Mouse (Mus musculus) cortical plate, adult 2 months (tissue): ENCODE results near the gene Rpl35a. TPM values are rescaled to one million over a fixed set of nuclear protein-coding genes. Genes with fewer than 3 reads are reported as not detected.

Source experiments
- H3K27ac ChIP-seq: fragments of 200-500 bp; 2 replicates; pipeline ENCODE4 v1.5.1; 2012; ENCODE audit warnings: low read length, control low read depth, inconsistent platforms; ENCODE audit not compliant: insufficient read depth
- H3K4me1 ChIP-seq: fragments of 200-500 bp; 2 replicates; pipeline ENCODE4 v1.6.1; 2011; ENCODE audit warnings: low read length; ENCODE audit not compliant: control insufficient read depth, insufficient read depth
- H3K4me3 ChIP-seq: fragments of 200-500 bp; 2 replicates; pipeline ENCODE4 v1.5.1; 2011; ENCODE audit warnings: mild to moderate bottlenecking, low read length, control low read depth; ENCODE audit not compliant: insufficient read depth
- CTCF ChIP-seq: fragments of 200-500 bp; IDR thresholded peaks from 2 replicates; pipeline ENCODE4 v1.5.1; 2011; ENCODE audit warnings: mild to moderate bottlenecking, control low read depth, low read length; ENCODE audit not compliant: insufficient read depth; ENCODE audit errors: extremely low read depth
- POLR2A ChIP-seq: fragments of 200-500 bp; IDR thresholded peaks from 2 replicates; pipeline ENCODE4 v1.6.1; 2011; ENCODE audit warnings: mild to moderate bottlenecking, low read length, control low read depth; ENCODE audit not compliant: insufficient read depth; ENCODE audit errors: extremely low read depth
- polyA plus RNA-seq: library from polyadenylated mRNA; depleted of rRNA; stranded (reverse); fragments of >200 nt; gene quantifications from 2 replicates; pipeline ENCODE4 v1.2.3, GENCODE M21; 2012; rRNA removed

The Rpl35a gene
- polyA plus RNA-seq, 1 experiment = 772 TPM

DNA sequence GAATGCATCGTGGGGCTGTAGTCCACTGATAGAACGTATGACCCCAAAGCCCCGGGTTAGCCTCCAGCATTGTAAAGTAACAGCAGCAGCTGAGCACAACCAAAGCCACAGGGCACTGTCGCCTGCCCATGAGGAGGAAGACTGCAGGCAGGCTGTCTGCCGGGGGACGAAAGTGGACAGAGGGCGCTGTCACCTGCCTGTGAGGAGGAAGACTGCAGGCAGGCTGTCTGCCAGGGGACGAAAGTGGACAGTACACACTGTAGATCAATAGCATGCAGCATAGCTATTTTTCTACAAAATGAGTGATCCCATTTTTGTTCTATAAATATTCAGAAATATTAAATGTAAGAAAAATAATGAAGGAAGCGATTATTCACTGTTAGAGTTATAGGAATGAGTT is 8.4 kb downstream of the Rpl35a start:
- peaks cover 6% of the 10 kb centered on the region; the same call in 1 of the 2 replicates for H3K4me1 ChIP-seq
- H3K27ac ChIP-seq = no peak overlapping the region
- H3K4me3 ChIP-seq = no peak overlapping the region
- no peak for TF ChIP-seq CTCF
- TF ChIP-seq POLR2A = no peak

GRCm38 (mm10) chr16:33070928-33071327 is 14.7 kb downstream of the Rpl35a start:
- no peaks in the 10 kb centered on the region for H3K4me1 ChIP-seq
- H3K4me3 ChIP-seq = no peak overlapping the region
- no peak overlapping the region for H3K27ac ChIP-seq
- TF ChIP-seq POLR2A (no peak), CTCF (no peak)

- no peak overlapping the region for H3K4me3 ChIP-seq
- TF ChIP-seq POLR2A = no peak
- TF ChIP-seq CTCF = no peak
- no peak overlapping the region for H3K27ac ChIP-seq
- no peaks in the 10 kb centered on the region for H3K4me1 ChIP-seq
These were observed 16.8 kb downstream of the Rpl35a start for GRCm38 (mm10) chr16:33072871-33073557.

DNA sequence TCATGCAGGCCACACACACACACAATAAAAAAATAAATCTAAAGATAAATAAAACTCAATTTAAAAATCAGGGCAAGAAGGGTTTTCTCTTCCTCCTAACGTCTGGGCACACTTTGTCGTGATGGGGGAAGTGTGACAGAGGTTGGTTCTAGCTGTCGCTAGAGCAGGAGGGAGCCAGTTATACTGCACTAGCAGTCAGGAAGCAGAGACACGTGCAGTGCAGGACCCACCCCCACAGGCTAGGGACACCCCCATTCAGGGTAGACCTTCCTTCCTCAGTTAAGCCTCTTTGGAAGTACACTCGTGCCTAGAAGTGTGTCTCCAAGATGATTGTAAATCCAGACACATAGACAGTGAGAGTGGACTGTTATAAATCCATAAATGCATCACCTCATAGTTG is 18.7 kb downstream of the Rpl35a start:
- peaks cover 2% of the 10 kb centered on the region; the same call in 1 of the 2 replicates for H3K4me1 ChIP-seq
- no peak for TF ChIP-seq POLR2A
- TF ChIP-seq CTCF = no peak
- no peak overlapping the region for H3K4me3 ChIP-seq
- no peak overlapping the region for H3K27ac ChIP-seq

DNA sequence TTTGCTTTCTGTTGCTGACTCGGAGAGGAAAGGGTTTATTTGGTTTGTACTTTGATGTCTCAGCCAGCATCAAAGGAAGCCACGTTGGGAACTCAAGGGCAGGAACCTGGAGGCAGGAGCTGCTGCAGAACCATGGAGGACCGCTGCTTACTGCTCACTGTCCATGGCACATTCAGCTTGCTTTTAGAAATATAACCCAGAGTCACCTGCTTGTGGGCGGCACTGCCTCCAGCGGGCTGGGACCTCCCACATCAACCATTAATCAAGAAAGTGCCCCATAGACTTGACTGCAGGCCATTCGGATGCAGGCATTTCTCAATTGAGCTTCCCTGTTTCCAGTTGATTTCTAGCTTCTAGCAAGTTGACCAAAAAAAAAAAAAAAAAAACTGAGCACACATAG is 19.8 kb downstream of the Rpl35a start:
- Histone ChIP-seq H3K4me1 (peaks cover 2% of the 10 kb centered on the region; the same call in 1 of the 2 replicates), H3K4me3 (no peak overlapping the region), H3K27ac (no peak overlapping the region)
- no peak for TF ChIP-seq CTCF
- no peak for TF ChIP-seq POLR2A

DNA sequence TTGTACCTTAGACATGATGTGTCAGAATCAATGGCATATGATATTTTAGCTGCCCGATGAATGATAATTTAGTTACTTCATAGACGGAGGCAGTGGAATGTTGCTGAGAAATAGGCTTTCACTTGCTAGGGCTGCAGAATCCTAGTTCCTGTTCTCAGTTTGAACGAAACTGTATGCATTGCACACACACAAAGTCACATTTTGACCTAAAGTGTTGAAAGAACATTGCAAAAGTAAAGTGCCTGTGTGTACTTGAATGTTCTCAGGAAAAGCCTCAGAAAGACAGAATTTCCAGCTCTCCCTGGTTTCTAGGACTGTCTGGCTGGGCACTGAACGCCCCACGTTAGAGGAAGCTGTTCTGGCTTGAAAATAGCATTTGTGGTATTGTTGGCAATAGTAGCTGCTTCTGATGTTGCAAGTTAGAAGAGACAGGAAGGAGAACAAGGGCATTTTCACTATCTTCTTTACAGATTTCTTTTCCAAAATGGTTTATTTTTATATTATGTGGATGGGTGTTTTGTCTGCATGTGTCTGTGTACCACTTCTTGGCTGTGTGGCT is 20.9 kb downstream of the Rpl35a start:
- Histone ChIP-seq H3K4me3 (no peak overlapping the region), H3K27ac (no peak overlapping the region), H3K4me1 (peaks cover 2% of the 10 kb centered on the region; the same call in 1 of the 2 replicates)
- TF ChIP-seq POLR2A (no peak), CTCF (no peak)

- peaks cover 2% of the 10 kb centered on the region; the same call in 1 of the 2 replicates for H3K4me1 ChIP-seq
- no peak overlapping the region for H3K4me3 ChIP-seq
- TF ChIP-seq CTCF (no peak), POLR2A (no peak)
These were observed 23.8 kb downstream of the Rpl35a start for GRCm38 (mm10) chr16:33080063-33080462.

DNA sequence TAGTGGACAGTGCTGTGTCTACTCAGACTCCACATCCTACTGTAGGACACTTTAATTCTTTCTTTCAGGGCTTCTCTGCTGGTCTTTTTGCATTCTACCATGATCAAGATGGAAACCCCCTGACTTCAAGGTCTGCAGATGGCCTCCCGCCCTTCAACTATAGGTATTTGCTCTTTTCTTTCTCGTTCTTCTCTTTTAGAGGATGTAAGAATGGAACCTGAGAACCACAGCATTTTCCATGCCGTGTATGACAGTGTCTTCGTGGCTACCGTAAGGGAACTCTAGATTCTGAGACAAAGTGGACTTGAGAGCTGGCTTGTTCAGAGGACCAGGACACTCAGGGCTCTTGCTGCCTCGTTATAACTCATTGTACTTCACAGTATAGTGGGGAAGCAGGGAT is 26.7 kb downstream of the Rpl35a start:
- TF ChIP-seq POLR2A = no peak
- no peak for TF ChIP-seq CTCF
- Histone ChIP-seq H3K27ac (no peak overlapping the region), H3K4me3 (no peak overlapping the region), H3K4me1 (peaks cover 2% of the 10 kb centered on the region; the same call in 1 of the 2 replicates)

More at GRCm38 (mm10) chr16:33080063-33080462, 23.8 kb downstream of the Rpl35a start:
- H3K27ac ChIP-seq = no peak overlapping the region

- TF ChIP-seq POLR2A = no peak
- TF ChIP-seq CTCF = no peak
- no peaks in the 10 kb centered on the region for H3K4me1 ChIP-seq
- H3K27ac ChIP-seq = no peak overlapping the region
- H3K4me3 ChIP-seq = no peak overlapping the region
These were observed 27.7 kb downstream of the Rpl35a start for GRCm38 (mm10) chr16:33083996-33084395.

DNA sequence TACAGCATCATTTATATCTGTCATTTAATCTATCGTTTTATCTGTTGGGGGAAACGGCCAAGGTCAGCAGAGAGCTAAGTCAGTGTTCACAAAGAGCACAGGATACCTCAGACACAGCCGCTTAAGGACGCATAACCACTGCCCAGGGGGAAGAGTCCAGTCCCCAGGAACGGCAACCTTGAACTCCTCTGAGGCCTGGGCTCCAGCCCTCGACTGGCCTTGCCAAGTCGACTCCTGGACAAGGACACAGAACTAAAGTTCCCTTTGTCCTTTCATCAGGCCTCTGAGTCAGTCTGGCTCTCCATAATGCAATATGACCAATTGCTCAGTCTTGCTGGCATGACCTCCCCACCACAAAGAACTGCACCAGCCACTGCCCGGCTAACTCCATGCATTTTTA is 29.4 kb downstream of the Rpl35a start:
- Histone ChIP-seq H3K27ac (no peak overlapping the region), H3K4me1 (no peaks in the 10 kb centered on the region), H3K4me3 (no peak overlapping the region)
- TF ChIP-seq POLR2A (no peak), CTCF (no peak)

Other genes with a start within 250 kb of the Rpl35a start
- gene Smbd1, start 246.0 kb upstream of the Rpl35a start, polyA plus RNA-seq = not detected in 2 replicates
- gene Fyttd1, start 179.0 kb upstream of the Rpl35a start, polyA plus RNA-seq = 49.9 and 54.0 TPM in 2 replicates
- gene Rubcn, start 178.7 kb upstream of the Rpl35a start, polyA plus RNA-seq = 77.0 TPM in 2 replicates
- 30.0 and 31.7 TPM in 2 replicates for gene Lrch3, start 142.4 kb upstream of the Rpl35a start, polyA plus RNA-seq
- gene Iqcg, start 235 bp upstream of the Rpl35a start, polyA plus RNA-seq = 1.6 and 3.2 TPM in 2 replicates
- 7.9 and 11.4 TPM in 2 replicates for gene Lmln, start 6.1 kb downstream of the Rpl35a start, polyA plus RNA-seq
- 9.9 and 10.5 TPM in 2 replicates for gene Osbpl11, start 128.6 kb downstream of the Rpl35a start, polyA plus RNA-seq
- 24.3 and 24.5 TPM in 2 replicates for gene Snx4, start 195.0 kb downstream of the Rpl35a start, polyA plus RNA-seq